Mouse (Mus musculus): ENCODE results near the gene Bcan. TPM values are rescaled to one million over a fixed set of nuclear protein-coding genes. Genes with fewer than 3 reads are reported as not detected.

Gene Bcan
- total and polyA plus RNA-seq, 3 experiments = 0.04 TPM; not detected in 2

DNA sequence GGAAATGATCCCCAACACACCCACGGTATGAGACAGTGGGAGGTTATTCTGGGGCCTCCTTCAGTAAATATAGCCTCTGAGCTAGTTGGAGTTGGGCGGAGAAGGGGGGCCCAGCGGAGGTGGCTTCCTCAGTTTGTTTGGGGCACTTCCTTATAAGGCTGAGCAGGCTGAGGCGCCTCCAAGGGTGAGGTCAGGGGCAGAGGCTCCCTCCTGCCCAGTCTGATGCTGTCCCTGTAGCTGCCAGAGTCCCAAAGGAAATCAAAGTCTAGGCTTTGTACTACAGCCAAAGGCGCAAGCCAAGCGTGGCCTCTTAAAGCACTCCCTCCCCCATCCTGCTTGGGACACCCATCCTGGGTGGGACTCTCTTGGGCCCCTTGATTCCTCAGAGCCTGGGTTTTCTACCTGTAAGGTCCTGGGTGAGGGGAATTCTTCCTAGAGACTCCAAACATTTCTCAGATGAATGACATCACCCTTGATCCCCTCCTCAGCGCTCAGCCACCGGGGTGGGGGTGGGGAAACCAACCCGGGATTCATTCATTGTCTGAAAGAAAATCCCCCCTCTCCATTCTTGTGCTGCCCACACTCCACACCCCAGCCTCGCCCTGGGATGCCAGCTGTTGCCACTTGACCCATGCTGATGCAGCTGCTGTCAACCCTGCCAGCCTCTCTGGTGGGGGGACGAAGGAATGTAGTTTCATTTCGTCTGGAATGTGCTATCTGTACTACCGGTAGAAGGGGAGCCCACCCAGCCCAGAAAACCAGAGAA lies 17.0 kb downstream of the Bcan start (continued):
- TF ChIP-seq GABPA (IDR thresholded peaks at IDR 0.05; ENCODE audit: insufficient replicate concordance, low read depth, low read length) (no peak), SMC3 (IDR thresholded peaks at IDR 0.05; ENCODE audit: low read depth, low read length) (no peak), TCF12 (IDR thresholded peaks at IDR 0.05; ENCODE audit: low read depth, low read length) (no peak), MXI1 (IDR thresholded peaks at IDR 0.05; ENCODE audit: low read depth, low read length) (0 out of 2 replicates have a peak, but pooled peaks have one; percentile 14), ZC3H11A (IDR thresholded peaks at IDR 0.05; ENCODE audit: low read depth, low read length) (no peak), EP300 (IDR thresholded peaks at IDR 0.05; ENCODE audit: low read length) (no peak), MYC (IDR thresholded peaks at IDR 0.05; ENCODE audit: low read depth, low read length) (no peak), MEF2A (IDR thresholded peaks at IDR 0.05; ENCODE audit: borderline replicate concordance, low read depth, low read length) (peak; percentile 70), RCOR1 (conservative IDR thresholded peaks at IDR 0.05; ENCODE audit: low read depth, low read length) (no peak), NELFE (IDR thresholded peaks at IDR 0.05; ENCODE audit: low read depth, low read length) (no peak)

DNA sequence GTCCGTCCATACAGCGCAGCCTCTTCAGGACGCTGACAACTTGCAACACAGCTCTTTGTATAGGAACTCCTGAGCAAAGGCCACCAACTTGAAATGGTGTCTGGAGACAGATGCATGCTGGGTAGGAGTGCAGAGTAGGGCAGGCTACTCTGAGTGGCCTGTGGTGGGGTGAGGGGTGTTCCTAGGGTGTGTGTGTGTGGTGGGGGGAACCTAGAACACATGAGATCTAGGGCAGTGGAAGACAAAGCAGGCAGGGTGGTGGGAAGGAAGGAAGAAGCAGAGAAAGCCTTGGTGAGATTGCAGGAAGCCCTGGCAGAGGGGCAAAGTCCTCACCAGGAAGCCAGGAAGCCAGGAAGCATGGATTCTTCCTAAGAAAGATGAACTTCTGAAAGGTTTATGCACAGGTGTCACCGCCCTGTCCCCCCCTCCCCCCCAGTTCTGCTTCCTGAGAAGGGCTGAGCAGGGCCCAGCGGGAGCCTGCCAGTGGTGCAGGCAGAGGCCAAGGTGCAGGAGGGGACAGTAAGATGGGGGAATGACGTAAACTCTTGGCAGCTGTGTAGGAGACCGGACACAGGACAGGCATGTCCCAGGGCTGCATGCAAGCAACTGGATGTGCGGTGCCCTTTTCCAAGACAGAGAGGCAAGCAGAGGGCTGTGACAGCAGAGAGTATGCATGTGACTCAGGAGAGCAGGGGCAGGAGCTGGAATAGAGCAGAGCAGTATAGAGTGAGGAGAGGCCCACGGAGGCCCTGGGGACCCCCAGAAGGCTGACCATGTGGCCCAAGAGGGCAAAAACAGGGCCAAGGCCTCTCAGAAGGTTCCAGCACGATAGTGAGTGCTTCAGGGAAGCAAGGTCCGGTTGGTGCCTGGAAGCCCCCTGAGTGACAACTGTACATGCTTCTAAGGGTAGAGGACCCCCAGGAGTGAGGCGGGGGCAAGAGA lies 17.9 kb downstream of the Bcan start:
- H3K4me2 ChIP-seq (ENCODE audit: insufficient read depth, low read depth, poor library complexity, severe bottlenecking) = no peak overlapping the region
- H3K36me3 ChIP-seq (replicated peaks in 1 of 2; ENCODE audit: control insufficient read depth in 1 of 2, insufficient read depth in 1 of 2, low read length in 1 of 2) = no peaks in the 10 kb centered on the region
- DNase-seq (ENCODE audit: extremely low read depth) = peak; percentile 31
- in situ Hi-C loops (cut with MboI; ENCODE audit: low pct_ligation_motif_present, low pct_unique_long_range_greater_than_20kb, low sequenced_read_pairs) = no loop called here
- TF ChIP-seq CHD2 (IDR thresholded peaks at IDR 0.05; ENCODE audit: low read length) = no peak
- TF ChIP-seq MYC (IDR thresholded peaks at IDR 0.05; ENCODE audit: low read depth, low read length) = no peak
- no peak for TF ChIP-seq MEF2A (IDR thresholded peaks at IDR 0.05; ENCODE audit: borderline replicate concordance, low read depth, low read length)
- peak; percentile 37; the same call in 1 of the 2 replicates for TF ChIP-seq TCF12 (IDR thresholded peaks at IDR 0.05; ENCODE audit: low read depth, low read length)
- H3K9ac ChIP-seq (ENCODE audit: insufficient read depth, low read depth) = no peak overlapping the region
- H3K9me3 ChIP-seq (replicated peaks; ENCODE audit: low read length) = no peaks in the 10 kb centered on the region
- peaks cover 22 to 88% of the 10 kb centered on the region in 2 experiments for H3K4me1 ChIP-seq (ENCODE audit: control insufficient read depth in 1 of 2, insufficient read depth in 2 of 2)
- no peak overlapping the region for H3K4me3 ChIP-seq (replicated peaks in 1 of 3; ENCODE audit: low read depth in 2 of 3, low read length in 2 of 3, poor library complexity in 1 of 3)
- no peak overlapping the region for H3K27ac ChIP-seq (ENCODE audit: insufficient read depth, low read depth)
- no peaks in the 10 kb centered on the region for H3K79me2 ChIP-seq (replicated peaks; ENCODE audit: control insufficient read depth, extremely low read depth, insufficient read depth, poor library complexity, severe bottlenecking)
- dilution Hi-C loops (cut with MboI; ENCODE audit: extremely low pct_ligation_motif_present, extremely low pct_unique_long_range_greater_than_20kb, low sequenced_read_pairs) = no loop called here
- H3K27me3 ChIP-seq (replicated peaks) = peaks cover 17% of the 10 kb centered on the region

DNA sequence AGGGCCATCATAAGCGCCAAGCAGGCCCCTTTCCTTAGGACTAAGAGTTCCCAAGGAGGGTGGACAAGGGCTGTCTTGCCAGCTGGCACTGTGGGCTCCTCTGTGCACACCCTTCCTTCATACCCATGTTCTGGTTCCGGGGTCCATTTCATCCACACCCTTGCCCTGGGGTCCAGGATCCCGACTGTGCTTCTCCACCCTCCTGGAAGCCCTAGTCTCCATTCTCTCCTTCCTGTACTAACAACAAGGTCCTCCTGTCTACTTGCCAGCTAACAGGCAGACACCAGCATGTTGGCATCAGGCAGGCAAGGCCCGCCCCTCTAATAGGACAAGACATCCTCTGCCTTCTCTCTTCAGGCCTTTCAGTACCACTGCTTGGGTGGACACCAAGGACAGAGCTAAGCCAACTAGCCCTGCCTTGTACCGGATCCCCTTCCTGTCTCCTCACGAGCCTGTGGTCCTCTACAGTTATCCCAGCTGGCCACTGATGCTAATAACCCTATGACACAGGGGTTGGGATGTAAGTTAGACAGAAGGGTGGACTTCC lies 18.7 kb downstream of the Bcan start:
- in situ Hi-C loops (cut with MboI; ENCODE audit: low pct_ligation_motif_present, low pct_unique_long_range_greater_than_20kb, low sequenced_read_pairs) (no loop called here), dilution Hi-C loops (cut with MboI; ENCODE audit: extremely low pct_ligation_motif_present, extremely low pct_unique_long_range_greater_than_20kb, low sequenced_read_pairs) (no loop called here)
- no peak overlapping the region for H3K27ac ChIP-seq (ENCODE audit: insufficient read depth, low read depth)
- TF ChIP-seq RCOR1 (conservative IDR thresholded peaks at IDR 0.05; ENCODE audit: low read depth, low read length) (no peak), EP300 (IDR thresholded peaks at IDR 0.05; ENCODE audit: low read length) (no peak), USF1 (IDR thresholded peaks at IDR 0.05; ENCODE audit: low read depth, low read length) (no peak), BHLHE40 (IDR thresholded peaks at IDR 0.05; ENCODE audit: low read depth, low read length) (no peak), ZNF384 (IDR thresholded peaks at IDR 0.05; ENCODE audit: low read depth, low read length) (no peak), SMC3 (IDR thresholded peaks at IDR 0.05; ENCODE audit: low read depth, low read length) (no peak), MXI1 (IDR thresholded peaks at IDR 0.05; ENCODE audit: low read depth, low read length) (no peak), CHD1 (IDR thresholded peaks at IDR 0.05; ENCODE audit: low read depth, low read length) (no peak), ZMIZ1 (IDR thresholded peaks at IDR 0.05; ENCODE audit: low read depth, low read length) (no peak), MAZ (IDR thresholded peaks at IDR 0.05; ENCODE audit: low read depth, low read length) (no peak), NRF1 (IDR thresholded peaks at IDR 0.05; ENCODE audit: low read depth, low read length) (no peak), TCF12 (IDR thresholded peaks at IDR 0.05; ENCODE audit: low read depth, low read length) (no peak), TBP (conservative IDR thresholded peaks at IDR 0.05; ENCODE audit: low read depth, low read length) (no peak), JUND (conservative IDR thresholded peaks at IDR 0.05; ENCODE audit: low read depth, low read length) (no peak), MYC (IDR thresholded peaks at IDR 0.05; ENCODE audit: low read depth, low read length) (no peak), MAFK (IDR thresholded peaks at IDR 0.05; ENCODE audit: insufficient replicate concordance, low read length) (no peak), CHD2 (IDR thresholded peaks at IDR 0.05; ENCODE audit: low read length) (no peak), ZKSCAN1 (IDR thresholded peaks at IDR 0.05; ENCODE audit: borderline replicate concordance, low read depth, low read length) (no peak), SIN3A (IDR thresholded peaks at IDR 0.05; ENCODE audit: low read length) (no peak)
- no peaks in the 10 kb centered on the region for H3K36me3 ChIP-seq (replicated peaks in 1 of 2; ENCODE audit: control insufficient read depth in 1 of 2, insufficient read depth in 1 of 2, low read length in 1 of 2)
- H3K4me1 ChIP-seq (ENCODE audit: control insufficient read depth in 1 of 2, insufficient read depth in 2 of 2) = peaks cover 22 to 88% of the 10 kb centered on the region in 2 experiments
- H3K79me2 ChIP-seq (replicated peaks; ENCODE audit: control insufficient read depth, extremely low read depth, insufficient read depth, poor library complexity, severe bottlenecking) = no peaks in the 10 kb centered on the region
- H3K27me3 ChIP-seq (replicated peaks) = peaks cover 18% of the 10 kb centered on the region
- no peak overlapping the region for H3K4me3 ChIP-seq (replicated peaks in 1 of 3; ENCODE audit: low read depth in 2 of 3, low read length in 2 of 3, poor library complexity in 1 of 3)
- DNase-seq (ENCODE audit: extremely low read depth) = no peak
- H3K9me3 ChIP-seq (replicated peaks; ENCODE audit: low read length) = no peaks in the 10 kb centered on the region
- H3K4me2 ChIP-seq (ENCODE audit: insufficient read depth, low read depth, poor library complexity, severe bottlenecking) = no peak overlapping the region
- no peak overlapping the region for H3K9ac ChIP-seq (ENCODE audit: insufficient read depth, low read depth)
